Mouse (Mus musculus): ENCODE measurements around the gene Sdhd. TPM values are rescaled to one million over a fixed set of nuclear protein-coding genes. Genes with fewer than 3 reads are reported as not detected.

Gene Sdhd
- polyA plus RNA-seq, 1 experiment from 2014 or later = 295 TPM

DNA sequence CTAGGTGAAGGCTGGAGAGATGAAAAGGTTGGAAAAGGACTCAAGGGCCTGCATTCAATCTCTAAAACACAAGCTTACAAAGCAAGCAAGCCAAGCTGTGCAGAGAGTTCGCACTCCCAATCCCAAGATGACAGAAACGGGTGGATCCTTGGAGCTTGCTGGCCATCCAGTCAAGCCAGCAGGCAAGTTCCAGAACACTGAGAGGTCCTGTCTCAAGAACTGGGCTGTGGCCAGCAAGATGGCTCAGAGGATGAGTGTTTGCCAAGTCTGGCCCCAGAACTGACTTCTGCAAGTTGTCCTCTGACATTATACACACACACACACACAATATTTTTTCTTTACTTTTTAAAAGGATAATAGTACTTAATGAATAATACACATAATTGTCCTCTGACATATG, 35.7 kb downstream of the Sdhd start:
- Histone ChIP-seq H3K27ac (ENCODE audit: low read length) (no peak overlapping the region), H3K4me3 (ENCODE audit: low read depth, low read length) (no peak overlapping the region), H3K9me3 (ENCODE audit: control insufficient read depth, low read depth, low read length) (no peaks in the 10 kb centered on the region), H3K36me3 (ENCODE audit: control insufficient read depth, insufficient read depth, low read length) (no peaks in the 10 kb centered on the region), H3K27me3 (ENCODE audit: control insufficient read depth, insufficient read depth, low read length) (no peaks in the 10 kb centered on the region), H3K9ac (replicated peaks; ENCODE audit: low read depth, low read length) (no peak overlapping the region), H3K4me2 (replicated peaks; ENCODE audit: low read depth, low read length) (no peak overlapping the region), H3K4me1 (ENCODE audit: control insufficient read depth, insufficient read depth, low read length) (no peaks in the 10 kb centered on the region)
- no peak for ATAC-seq (ENCODE audit: insufficient number of reproducible peaks, insufficient read depth, low FRiP score, low read depth)
- WGBS = 88% methylated on average over 2 of the region's 2 CpGs

DNA sequence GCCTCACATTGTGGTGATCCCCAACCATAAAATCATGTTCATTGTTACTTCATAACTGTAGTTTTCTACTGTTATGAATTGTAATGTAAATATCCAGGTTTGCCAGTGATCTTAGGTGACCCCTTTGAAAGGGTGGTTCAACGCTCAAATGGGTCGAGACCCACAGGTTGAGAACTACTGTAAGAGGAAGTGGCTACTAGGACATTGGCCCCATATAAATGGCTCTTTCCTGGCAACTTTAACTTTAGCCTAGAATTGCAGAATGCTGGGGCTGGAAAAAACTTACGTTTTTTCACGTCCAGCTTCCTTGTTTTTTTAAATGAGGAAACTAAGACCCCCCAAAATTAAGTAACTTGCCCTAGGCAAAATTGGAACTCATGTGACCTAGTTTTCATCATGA, 36.2 kb downstream of the Sdhd start:
- Histone ChIP-seq H3K4me1 (ENCODE audit: control insufficient read depth, insufficient read depth, low read length) (no peaks in the 10 kb centered on the region), H3K27me3 (ENCODE audit: control insufficient read depth, insufficient read depth, low read length) (no peaks in the 10 kb centered on the region), H3K36me3 (ENCODE audit: control insufficient read depth, insufficient read depth, low read length) (no peaks in the 10 kb centered on the region), H3K9ac (replicated peaks; ENCODE audit: low read depth, low read length) (no peak overlapping the region), H3K4me2 (replicated peaks; ENCODE audit: low read depth, low read length) (no peak overlapping the region), H3K27ac (ENCODE audit: low read length) (no peak overlapping the region), H3K4me3 (ENCODE audit: low read depth, low read length) (no peak overlapping the region), H3K9me3 (ENCODE audit: control insufficient read depth, low read depth, low read length) (no peaks in the 10 kb centered on the region)
- WGBS = 83% methylated on average over 4 of the region's 4 CpGs
- no peak for ATAC-seq (ENCODE audit: insufficient number of reproducible peaks, insufficient read depth, low FRiP score, low read depth)

DNA sequence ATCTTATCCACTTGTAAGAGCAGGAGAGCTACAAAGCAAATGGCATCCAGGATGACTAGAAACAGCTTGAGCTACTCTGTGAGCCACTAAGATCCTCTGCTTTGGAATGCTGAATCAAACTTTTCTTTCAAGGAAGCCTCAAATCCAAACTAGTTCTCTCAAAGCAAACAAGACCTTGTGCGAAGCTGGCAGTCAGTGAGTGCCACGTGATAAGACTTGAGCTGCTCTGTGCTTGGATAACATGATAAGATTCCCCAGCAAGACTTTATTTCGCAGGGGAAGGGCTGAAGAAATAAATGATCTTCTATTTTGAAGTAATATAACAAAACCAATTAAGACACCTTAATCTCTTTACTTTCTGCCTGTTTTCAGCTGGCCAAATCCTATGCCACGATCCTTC, 37.7 kb downstream of the Sdhd start:
- Histone ChIP-seq H3K4me2 (replicated peaks; ENCODE audit: low read depth, low read length) (no peak overlapping the region), H3K9ac (replicated peaks; ENCODE audit: low read depth, low read length) (no peak overlapping the region), H3K36me3 (ENCODE audit: control insufficient read depth, insufficient read depth, low read length) (no peaks in the 10 kb centered on the region), H3K4me3 (ENCODE audit: low read depth, low read length) (no peak overlapping the region), H3K4me1 (ENCODE audit: control insufficient read depth, insufficient read depth, low read length) (no peaks in the 10 kb centered on the region), H3K27ac (ENCODE audit: low read length) (no peak overlapping the region), H3K9me3 (ENCODE audit: control insufficient read depth, low read depth, low read length) (no peaks in the 10 kb centered on the region), H3K27me3 (ENCODE audit: control insufficient read depth, insufficient read depth, low read length) (no peaks in the 10 kb centered on the region)
- WGBS = 53% methylated on average over 4 of the region's 4 CpGs
- ATAC-seq (ENCODE audit: insufficient number of reproducible peaks, insufficient read depth, low FRiP score, low read depth) = no peak

DNA sequence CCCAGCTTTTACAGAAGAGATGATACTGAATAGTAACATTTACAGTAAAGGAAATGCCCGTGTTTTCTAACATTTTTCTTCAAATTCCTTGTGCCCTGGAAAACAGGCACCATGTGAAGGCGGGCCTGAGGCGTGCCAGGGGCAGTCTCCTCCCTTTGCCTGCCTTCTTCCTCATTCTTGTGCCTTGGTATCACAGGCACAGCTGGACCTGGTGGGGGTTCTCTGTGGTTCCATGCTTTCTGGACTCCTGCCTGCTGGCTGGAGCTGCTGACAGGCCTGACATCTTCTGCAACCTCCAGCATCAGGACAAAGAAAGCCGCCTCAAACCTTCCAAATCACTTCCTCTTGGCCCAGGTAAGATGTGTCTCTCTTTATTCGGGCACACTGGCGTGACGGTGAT, 38.4 kb downstream of the Sdhd start:
- ATAC-seq (ENCODE audit: insufficient number of reproducible peaks, insufficient read depth, low FRiP score, low read depth) = no peak
- no peaks in the 10 kb centered on the region for H3K27me3 ChIP-seq (ENCODE audit: control insufficient read depth, insufficient read depth, low read length)
- no peak overlapping the region for H3K27ac ChIP-seq (ENCODE audit: low read length)
- no peaks in the 10 kb centered on the region for H3K4me1 ChIP-seq (ENCODE audit: control insufficient read depth, insufficient read depth, low read length)
- no peak overlapping the region for H3K9ac ChIP-seq (replicated peaks; ENCODE audit: low read depth, low read length)
- H3K4me2 ChIP-seq (replicated peaks; ENCODE audit: low read depth, low read length) = no peak overlapping the region
- H3K36me3 ChIP-seq (ENCODE audit: control insufficient read depth, insufficient read depth, low read length) = no peaks in the 10 kb centered on the region
- WGBS = 74% methylated on average over 7 of the region's 7 CpGs
- H3K4me3 ChIP-seq (ENCODE audit: low read depth, low read length) = no peak overlapping the region
- H3K9me3 ChIP-seq (ENCODE audit: control insufficient read depth, low read depth, low read length) = no peaks in the 10 kb centered on the region

DNA sequence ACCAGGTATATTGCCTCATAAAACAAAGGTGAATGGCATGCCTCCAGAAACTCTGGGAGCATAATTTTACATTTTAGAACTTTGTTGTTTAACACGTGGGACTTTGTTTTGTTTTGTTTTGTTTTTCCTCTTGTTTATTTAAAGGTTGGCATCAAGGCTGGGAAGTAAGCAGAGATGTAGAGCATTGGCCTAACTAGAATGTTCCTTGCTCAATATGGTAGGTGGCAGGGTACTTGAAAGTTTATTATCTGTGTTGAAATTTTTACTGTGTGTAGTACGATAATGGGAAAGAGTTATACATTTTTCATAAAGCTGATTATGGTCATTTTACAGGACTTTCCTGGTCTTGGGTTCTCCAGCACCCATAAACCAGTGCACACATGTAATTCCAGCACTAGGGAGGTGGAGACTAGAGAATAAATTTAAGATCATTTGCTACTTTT, 41.7 kb downstream of the Sdhd start:
- H3K4me3 ChIP-seq (ENCODE audit: low read depth, low read length) = no peak overlapping the region
- no peaks in the 10 kb centered on the region for H3K9me3 ChIP-seq (ENCODE audit: control insufficient read depth, low read depth, low read length)
- ATAC-seq (ENCODE audit: insufficient number of reproducible peaks, insufficient read depth, low FRiP score, low read depth) = no peak
- 83% methylated on average over 2 of the region's 2 CpGs for WGBS
- no peak overlapping the region for H3K9ac ChIP-seq (replicated peaks; ENCODE audit: low read depth, low read length)
- H3K27ac ChIP-seq (ENCODE audit: low read length) = no peak overlapping the region
- no peak overlapping the region for H3K4me2 ChIP-seq (replicated peaks; ENCODE audit: low read depth, low read length)
- H3K4me1 ChIP-seq (ENCODE audit: control insufficient read depth, insufficient read depth, low read length) = no peaks in the 10 kb centered on the region
- no peaks in the 10 kb centered on the region for H3K36me3 ChIP-seq (ENCODE audit: control insufficient read depth, insufficient read depth, low read length)
- no peaks in the 10 kb centered on the region for H3K27me3 ChIP-seq (ENCODE audit: control insufficient read depth, insufficient read depth, low read length)

DNA sequence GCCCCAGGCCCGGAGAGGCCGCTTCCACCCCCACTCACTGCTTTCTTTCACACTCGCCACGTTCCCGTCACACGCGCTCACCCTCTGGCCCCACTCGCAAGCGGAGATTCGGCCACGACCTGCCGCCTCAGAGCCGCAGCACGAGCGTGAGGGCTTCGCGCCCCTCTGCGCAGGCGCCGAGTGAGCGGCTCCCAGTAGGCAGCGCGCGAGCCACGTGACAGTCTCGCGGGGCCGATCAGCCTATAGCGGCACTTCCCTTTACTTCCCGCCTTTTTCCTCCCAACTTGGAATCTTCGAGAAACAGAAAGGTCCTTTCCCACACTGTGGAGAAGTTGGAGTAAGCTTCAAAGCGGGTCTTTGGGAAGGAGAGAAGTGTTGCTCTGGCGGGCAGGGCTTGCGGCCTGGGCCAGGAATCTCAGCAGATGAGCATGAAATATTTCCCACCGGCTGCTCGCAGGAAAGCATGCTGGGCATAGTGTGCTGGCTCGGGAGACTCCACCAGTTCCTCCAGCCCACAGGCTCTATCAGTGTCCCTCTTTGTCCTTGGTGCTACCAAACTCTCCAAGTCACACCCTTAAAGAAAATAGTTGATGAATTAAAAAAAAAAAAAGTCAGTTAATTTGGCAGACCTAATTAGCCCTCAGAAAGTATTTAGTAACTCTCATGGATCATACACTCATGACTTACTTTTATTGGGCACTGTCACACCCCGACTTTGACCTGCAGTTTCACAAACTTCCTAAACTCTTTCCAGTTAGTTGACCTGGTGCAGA, 42.3 kb downstream of the Sdhd start, which contains the start of gene Tex12:
Gene Tex12, minus strand, starts transcription at position 181 of the 773 bp plus-strand sequence.
- no peaks in the 10 kb centered on the region for H3K4me1 ChIP-seq (ENCODE audit: control insufficient read depth, insufficient read depth, low read length)
- no peak within 1 kb of the TSS for H3K27ac ChIP-seq (ENCODE audit: low read length)
- H3K36me3 ChIP-seq (ENCODE audit: control insufficient read depth, insufficient read depth, low read length) = no peaks in the 10 kb centered on the region
- no peak for ATAC-seq (ENCODE audit: insufficient number of reproducible peaks, insufficient read depth, low FRiP score, low read depth)
- no peak within 1 kb of the TSS for H3K9ac ChIP-seq (replicated peaks; ENCODE audit: low read depth, low read length)
- H3K9me3 ChIP-seq (ENCODE audit: control insufficient read depth, low read depth, low read length) = no peaks in the 10 kb centered on the region
- no peaks in the 10 kb centered on the region for H3K27me3 ChIP-seq (ENCODE audit: control insufficient read depth, insufficient read depth, low read length)
- WGBS = 80% methylated on average over 38 of the region's 38 CpGs
- no peak within 1 kb of the TSS for H3K4me3 ChIP-seq (ENCODE audit: low read depth, low read length)
- no peak within 1 kb of the TSS for H3K4me2 ChIP-seq (replicated peaks; ENCODE audit: low read depth, low read length)

DNA sequence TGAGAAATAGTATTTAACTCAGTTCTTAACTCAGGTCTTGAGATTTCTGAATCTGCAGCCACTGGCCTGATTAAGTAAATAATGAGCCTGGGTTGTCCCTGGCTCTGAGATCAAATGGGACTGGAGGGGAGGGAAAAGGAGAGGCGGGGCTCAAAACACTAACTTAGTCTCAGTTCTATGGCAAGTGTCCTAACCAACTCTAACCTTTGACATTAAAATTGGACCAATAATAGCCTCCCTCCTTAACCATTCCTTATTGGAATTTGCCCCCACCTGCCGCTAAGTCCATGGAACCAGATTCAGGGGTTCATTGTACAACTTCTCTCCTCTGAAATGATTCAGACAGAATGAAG, 48.5 kb downstream of the Sdhd start, which contains the start of gene Bco2:
Gene Bco2, minus strand, starts transcription at position 88 of the 353 bp plus-strand sequence.
- Histone ChIP-seq H3K4me1 (ENCODE audit: control insufficient read depth, insufficient read depth, low read length) (no peaks in the 10 kb centered on the region), H3K9me3 (ENCODE audit: control insufficient read depth, low read depth, low read length) (no peaks in the 10 kb centered on the region), H3K4me2 (replicated peaks; ENCODE audit: low read depth, low read length) (no peak within 1 kb of the TSS), H3K36me3 (ENCODE audit: control insufficient read depth, insufficient read depth, low read length) (no peaks in the 10 kb centered on the region), H3K9ac (replicated peaks; ENCODE audit: low read depth, low read length) (no peak within 1 kb of the TSS), H3K4me3 (ENCODE audit: low read depth, low read length) (no peak within 1 kb of the TSS), H3K27me3 (ENCODE audit: control insufficient read depth, insufficient read depth, low read length) (no peaks in the 10 kb centered on the region), H3K27ac (ENCODE audit: low read length) (no peak within 1 kb of the TSS)
- ATAC-seq (ENCODE audit: insufficient number of reproducible peaks, insufficient read depth, low FRiP score, low read depth) = no peak
- WGBS = 29% methylated on average over 2 of the region's 2 CpGs

DNA sequence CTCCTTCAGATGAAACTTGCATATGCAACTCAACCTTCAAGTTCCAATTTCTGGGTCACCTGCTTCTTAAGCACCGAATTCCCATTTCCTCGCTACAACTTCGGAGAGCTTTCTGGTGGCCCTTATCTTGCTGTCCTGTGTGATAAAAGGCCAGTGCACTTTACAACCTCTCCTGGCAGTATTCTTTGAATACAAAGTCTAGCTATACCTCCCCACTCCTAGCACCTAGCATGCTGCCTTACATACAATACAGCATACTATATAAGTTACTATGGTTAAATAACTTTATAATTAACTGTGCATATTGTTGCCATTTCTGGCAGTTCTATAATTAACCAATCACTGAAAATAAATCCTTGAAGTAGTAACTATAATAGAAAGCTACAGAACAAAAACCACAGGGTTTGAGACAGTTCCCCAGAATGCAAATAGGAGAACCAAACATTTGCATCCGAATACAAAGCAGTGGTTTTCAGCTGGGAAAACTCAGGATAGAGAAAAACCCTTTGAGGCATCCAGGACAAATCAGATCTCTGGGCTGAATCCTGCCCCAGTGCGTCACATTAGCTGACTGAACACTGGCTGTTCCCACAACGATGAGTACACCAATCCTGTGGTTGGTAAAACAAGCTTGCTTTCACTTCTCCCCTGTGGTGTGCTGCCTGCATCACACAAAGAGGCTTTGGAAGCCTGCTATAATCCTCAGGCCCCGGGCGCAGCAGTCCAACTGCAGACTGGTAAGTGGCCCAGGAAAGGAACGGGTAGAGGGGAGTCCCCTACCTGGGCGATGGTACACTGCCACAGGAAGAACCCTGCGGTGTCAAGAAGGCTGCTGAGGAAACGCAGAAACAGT, 49.1 kb downstream of the Sdhd start, which contains the start of gene Il18:
Gene Il18, plus strand, starts transcription at position 587 of the 853 bp plus-strand sequence.
- Histone ChIP-seq H3K36me3 (ENCODE audit: control insufficient read depth, insufficient read depth, low read length) (no peaks in the 10 kb centered on the region), H3K4me2 (replicated peaks; ENCODE audit: low read depth, low read length) (no peak within 1 kb of the TSS), H3K4me1 (ENCODE audit: control insufficient read depth, insufficient read depth, low read length) (no peaks in the 10 kb centered on the region), H3K27ac (ENCODE audit: low read length) (no peak within 1 kb of the TSS), H3K27me3 (ENCODE audit: control insufficient read depth, insufficient read depth, low read length) (no peaks in the 10 kb centered on the region), H3K4me3 (ENCODE audit: low read depth, low read length) (no peak within 1 kb of the TSS), H3K9ac (replicated peaks; ENCODE audit: low read depth, low read length) (no peak within 1 kb of the TSS), H3K9me3 (ENCODE audit: control insufficient read depth, low read depth, low read length) (no peaks in the 10 kb centered on the region)
- no peak for ATAC-seq (ENCODE audit: insufficient number of reproducible peaks, insufficient read depth, low FRiP score, low read depth)
- WGBS = 32% methylated on average over 12 of the region's 12 CpGs
